Mouse (Mus musculus) mouse trophoblast stem cell (cell line): ENCODE results near the gene A730071L15Rik.

Source experiments
- in situ Hi-C, 2 experiments: fragments of 300-500 bp; cut with MseI, MboI; formaldehyde crosslinking; loops; 2 replicates in 1 of 2; 3 replicates in 1 of 2; pipeline ENCODE4 v1.15.1; 2025

The A730071L15Rik gene

DNA sequence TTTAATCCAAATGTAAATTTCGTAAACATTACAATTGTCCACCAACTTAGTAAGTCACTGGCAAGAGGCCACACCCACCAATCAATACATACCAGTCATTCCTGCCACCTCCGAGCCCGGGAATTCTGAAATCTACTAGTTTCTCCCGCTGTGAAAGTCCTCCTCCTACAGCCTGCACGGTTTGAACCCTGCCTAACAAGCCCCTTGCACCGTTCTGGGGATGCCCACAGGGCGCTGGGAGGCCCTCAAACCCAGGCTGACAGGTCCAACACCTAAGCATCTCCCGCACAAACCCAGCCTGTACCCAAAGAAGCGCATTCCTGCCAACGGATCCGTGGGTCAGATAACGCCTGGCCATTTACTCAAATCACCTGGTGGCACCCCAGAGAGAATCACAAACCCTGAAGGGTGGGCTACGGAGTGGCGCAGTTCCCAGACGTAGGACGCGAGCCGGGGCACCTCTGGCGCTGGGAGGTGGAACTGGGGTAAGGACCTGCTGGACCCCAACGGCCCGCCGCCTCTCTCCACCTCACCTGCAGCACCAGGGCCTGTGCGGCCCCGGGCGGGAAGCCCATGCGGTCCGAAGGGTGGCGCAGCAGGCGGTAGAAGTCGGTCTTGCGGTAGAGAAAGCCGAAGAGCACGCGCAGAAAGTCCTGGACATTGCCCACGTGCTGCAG lies at the start of gene A730071L15Rik:
Gene A730071L15Rik, plus strand, starts transcription at position 620 of the 677 bp plus-strand sequence.
- in situ Hi-C loops, result loop anchor here in 1 of 2 experiments (10.0 kb wide), 1 partner anchor 205 kb away; no protein-coding TSS in a partner anchor

DNA sequence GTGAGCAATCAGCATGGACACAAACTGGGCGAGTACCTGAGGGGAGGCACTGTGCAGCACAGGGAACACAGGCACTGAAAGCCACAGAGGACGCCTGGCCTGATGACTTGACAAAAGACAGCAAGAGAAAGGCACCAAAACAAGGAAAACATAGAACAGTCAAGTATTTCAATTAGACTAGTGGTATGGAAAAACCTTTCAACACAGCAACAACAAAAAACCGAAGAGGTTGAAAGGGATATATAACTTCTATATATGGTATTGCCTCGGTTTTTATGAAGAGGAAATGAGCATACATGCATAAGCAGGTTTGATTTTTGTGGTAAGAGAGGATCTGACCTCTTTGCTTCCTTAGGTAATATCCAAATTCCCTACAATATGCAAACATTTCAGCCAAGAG lies 47.0 kb upstream of the A730071L15Rik start:
- in situ Hi-C loops, result no loop called here

GRCm38 (mm10) chr11:6154211-6154701 lies 45.6 kb upstream of the A730071L15Rik start:
- in situ Hi-C loops, result no loop called here

DNA sequence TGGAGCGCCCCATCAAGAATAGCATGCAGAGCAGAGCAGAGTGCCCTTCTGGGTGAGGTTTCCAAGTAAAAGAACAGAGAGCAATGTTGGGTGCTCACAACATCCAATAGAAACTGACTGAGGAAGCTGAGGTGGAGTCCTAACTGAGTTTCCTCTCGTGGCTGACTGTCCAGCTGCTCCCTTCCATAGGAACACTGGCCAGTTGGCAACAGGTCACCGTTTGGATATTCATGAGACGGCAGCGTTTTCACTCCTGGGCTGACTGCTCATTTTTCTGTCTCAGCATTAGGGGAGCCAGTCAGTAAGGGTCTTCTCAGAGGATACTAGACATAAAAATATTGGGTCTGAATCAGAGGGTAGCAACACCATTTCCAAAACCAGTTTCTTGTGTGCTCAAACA lies 43.2 kb upstream of the A730071L15Rik start:
- in situ Hi-C loops, result no loop called here

GRCm38 (mm10) chr11:6157119-6157518 lies 42.7 kb upstream of the A730071L15Rik start:
- in situ Hi-C loops, result no loop called here

DNA sequence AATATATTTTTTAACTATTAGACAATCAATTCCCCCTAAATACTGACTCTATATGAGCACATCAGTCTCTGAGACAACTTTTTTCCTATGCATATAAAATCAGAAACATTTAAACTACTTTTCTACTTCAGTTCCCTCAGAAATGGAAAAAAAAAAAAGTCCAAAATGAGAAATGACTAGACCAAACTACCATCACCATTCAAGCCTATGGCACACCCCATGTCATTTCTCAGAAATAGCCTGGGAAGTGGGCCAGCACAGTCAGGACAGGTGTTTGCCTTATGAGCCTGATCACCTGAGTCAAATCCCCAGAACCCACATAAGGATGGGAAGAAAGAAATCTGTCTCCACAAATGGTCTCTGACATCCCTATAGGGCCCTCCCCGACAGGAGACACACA lies 41.3 kb upstream of the A730071L15Rik start:
- in situ Hi-C loops, result no loop called here

DNA sequence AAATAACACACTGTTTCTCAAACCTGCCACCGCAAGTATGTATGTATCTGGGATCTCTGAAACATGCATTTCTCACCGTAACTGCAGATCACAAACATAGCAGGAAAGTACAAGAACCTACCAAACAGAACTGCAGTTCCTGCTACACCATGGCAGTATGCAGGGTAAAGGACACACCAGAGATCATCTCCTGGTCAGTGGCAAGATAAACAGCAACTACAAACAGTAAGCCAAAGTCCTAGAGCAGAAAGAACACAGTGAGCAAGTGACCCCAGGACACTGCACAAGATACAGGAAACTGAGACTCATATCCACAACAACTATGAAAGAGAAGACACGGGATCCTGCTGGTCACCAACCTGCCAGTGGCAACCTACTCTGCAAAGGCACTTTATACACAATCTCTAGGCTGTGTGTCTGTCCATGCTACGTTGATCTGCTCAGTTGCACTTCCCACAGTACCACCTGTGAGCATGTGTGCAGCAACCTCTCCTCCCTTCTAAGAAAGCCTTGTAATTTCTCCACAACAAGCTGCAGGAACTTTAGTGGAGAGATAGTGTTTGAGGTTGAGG lies 40.0 kb upstream of the A730071L15Rik start:
- in situ Hi-C loops, result no loop called here

DNA sequence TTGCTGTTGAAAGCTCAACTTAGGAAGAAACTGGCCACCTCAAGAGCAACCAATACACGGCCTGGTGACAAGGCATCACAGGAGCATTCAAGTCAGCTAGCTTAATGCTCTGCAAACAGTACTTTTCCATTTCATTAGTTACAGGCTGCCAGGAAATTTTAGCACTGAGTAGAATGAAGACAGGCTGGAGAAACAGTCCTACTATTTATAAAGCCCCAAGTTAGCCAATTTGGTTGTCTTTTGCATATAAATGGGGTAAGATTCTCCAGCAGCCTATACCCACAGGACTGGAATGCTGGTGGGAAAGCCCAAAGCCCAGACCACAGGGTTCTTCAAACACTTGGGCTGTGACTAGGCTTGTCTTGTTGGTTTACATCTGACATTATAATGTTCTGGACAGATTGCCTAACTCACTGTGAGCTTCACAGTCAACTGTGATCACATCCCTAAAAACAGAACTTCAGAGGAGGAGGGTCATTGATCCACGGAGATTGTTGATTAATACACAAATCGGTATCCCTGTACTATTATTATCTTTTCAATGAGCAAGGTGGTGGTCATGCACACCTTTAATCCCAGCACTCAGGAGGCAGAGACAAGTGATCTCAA lies 39.1 kb upstream of the A730071L15Rik start:
- in situ Hi-C loops, result no loop called here

- in situ Hi-C loops, result no loop called here
Observed at GRCm38 (mm10) chr11:6161549-6161948, 38.3 kb upstream of the A730071L15Rik start.

- in situ Hi-C loops, result no loop called here
Observed at GRCm38 (mm10) chr11:6163062-6163461, 36.8 kb upstream of the A730071L15Rik start.

DNA sequence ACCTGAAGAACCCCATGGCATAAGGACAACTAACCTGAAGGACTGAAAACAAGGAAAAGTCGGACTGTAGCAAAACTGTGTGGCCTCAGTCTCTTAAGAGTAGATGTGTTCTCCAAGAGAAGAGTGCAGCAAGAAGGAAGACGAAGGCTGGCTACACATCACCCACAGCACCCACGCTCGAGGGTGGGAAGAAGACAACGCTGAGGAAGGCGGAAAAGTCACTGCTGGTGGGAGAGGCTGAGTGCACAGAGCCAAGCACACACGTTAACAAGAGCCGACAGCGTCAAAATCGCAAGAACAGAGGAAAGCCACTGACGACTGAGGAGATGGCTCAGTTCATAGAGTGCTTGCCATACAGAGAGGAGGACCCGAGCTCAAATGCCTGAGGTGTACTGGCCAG lies 36.1 kb upstream of the A730071L15Rik start:
- in situ Hi-C loops, result no loop called here

GRCm38 (mm10) chr11:6164781-6165180 lies 35.0 kb upstream of the A730071L15Rik start:
- in situ Hi-C loops, result no loop called here

GRCm38 (mm10) chr11:6165391-6166081 lies 34.3 kb upstream of the A730071L15Rik start:
- in situ Hi-C loops, result no loop called here

DNA sequence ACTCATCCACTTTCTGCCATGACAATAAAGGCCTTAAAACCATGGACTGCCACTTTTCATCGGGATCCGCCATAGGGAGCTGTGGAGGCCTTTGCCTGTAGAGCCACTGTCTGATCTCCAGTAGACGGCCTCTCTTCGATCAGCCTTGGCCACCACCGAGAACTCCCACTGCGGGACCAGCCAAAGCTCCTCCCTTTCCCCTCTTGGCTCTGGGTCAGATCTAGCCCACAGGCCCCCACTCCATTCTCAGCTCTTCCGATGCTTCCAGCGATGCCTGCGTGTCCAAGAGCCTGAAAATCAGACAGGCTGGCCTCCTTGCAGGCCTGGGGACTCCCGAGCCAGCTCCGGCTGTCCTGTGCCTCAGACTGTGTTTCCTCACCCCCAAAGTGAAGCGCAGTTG lies 33.5 kb upstream of the A730071L15Rik start:
- in situ Hi-C loops, result no loop called here

DNA sequence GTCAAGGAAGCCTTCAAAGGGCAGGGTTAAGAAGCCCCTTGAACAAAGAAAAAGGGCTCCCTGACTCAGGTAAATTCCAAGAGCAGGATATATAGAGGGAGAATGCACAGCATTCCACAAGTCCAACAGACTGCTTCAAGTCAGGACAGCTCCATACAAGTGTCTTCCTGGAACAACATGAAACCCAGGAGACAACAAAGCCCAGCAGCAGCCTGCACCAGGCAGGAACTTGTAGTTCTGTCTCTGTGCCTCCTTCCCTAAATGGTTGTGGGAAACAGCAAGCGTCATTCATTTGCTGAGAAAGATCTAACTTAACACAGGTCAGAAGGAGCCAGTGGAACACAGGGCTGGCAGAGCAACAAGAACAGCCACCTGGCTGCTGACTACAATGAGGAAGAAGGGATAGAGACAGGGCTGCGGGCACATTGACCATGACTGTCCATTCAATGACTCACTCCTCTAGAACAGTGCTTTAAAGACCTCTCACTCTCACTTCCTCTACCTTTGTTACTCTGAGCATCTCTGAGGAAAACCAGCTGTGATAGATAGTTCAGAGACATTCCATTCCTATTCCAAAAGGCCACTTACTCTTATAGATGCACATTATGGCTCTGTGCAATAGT lies 30.7 kb upstream of the A730071L15Rik start:
- in situ Hi-C loops, result no loop called here

GRCm38 (mm10) chr11:6174719-6175118 lies 25.1 kb upstream of the A730071L15Rik start:
- in situ Hi-C loops, result no loop called here

- in situ Hi-C loops, result no loop called here
Observed at GRCm38 (mm10) chr11:6175506-6175905, 24.3 kb upstream of the A730071L15Rik start.

DNA sequence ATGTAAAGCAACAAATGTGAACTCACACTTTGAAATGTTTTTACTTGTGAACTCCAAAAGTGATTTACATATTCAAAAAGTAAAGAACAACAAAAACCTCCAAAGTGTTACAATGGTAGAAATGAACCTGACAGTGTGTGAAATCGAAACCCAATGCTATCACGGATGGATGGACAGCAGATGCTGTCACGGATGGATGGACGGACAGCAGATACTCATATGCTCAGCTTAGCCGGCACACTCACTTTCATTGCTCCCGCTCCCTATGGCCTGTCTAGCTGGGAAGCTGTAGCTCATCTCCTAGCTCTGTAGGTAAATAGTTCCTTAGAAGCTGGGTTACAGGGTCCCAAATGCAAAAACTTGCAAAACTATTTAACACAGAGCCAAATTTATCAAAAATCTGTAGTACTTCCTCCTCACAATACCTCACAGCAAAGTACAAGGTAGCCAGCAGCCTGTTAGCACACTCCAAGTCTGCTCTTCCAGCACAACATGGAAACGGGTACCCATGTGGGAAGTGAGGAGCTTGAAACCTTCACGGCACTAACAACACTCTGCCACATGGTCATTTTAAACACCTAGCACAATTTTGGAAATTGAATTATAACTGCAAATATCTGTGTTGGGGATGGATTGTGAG lies 21.9 kb upstream of the A730071L15Rik start:
- in situ Hi-C loops, result no loop called here

GRCm38 (mm10) chr11:6178673-6179166 lies 21.1 kb upstream of the A730071L15Rik start:
- in situ Hi-C loops, result no loop called here

DNA sequence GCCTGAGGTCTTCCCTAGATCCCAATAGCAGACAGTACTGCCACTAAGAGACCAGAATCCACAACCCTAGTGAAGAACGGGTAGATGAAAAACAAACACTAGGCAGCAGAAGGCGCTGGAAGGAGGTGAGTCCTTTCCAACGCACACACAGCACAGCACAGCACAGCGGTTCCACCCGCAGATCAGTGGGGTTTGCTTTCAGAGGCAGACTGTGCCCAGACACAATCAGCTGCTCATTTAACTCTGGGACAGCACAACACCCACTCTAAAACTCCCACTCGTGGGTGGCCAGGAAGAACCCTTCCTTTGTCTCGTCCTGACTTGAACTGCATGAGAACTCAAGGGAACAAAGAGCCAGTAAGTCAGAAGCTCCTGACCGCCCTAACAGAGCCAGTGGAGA lies 20.6 kb upstream of the A730071L15Rik start:
- in situ Hi-C loops, result no loop called here

DNA sequence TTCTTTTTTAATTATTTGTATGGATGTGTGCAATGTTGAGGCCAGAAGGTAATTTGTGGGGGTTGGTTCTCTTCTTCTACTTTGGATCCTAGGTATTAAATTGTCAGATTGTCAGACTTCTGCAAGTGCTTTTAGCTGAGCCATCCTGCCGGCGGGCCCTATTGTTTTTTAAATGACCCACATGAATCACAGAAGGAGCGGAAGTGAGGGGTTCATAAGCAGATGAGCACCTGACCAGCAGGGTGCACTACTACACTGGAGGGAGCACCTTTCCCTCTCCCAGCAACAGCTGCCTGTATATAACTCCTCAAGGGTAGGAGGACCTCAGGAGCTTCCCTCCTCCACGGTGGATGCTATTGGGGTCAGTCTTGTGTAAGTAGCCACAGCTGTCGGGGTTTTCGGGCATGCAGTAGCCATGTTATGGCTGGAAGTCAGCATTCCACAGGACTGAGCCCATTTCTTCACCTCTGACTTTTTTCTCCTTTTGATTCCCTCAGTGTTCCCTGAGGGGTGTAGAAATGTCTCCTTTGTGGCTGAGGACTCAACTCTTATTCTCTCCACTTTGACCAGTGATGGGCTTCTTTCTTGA lies 18.9 kb upstream of the A730071L15Rik start:
- in situ Hi-C loops, result no loop called here
